Mouse (Mus musculus) liver, embryonic 14.5 days (tissue): ENCODE results near the gene Ankrd27.

Source experiments
- CTCF ChIP-seq: IDR thresholded peaks from 2 replicates; pipeline ENCODE4 v1.5.1; 2016; ENCODE audit warnings: antibody characterized with exemption, low read depth, control low read depth
- EP300 ChIP-seq: IDR thresholded peaks from 2 replicates; pipeline ENCODE4 v1.6.1; 2016; ENCODE audit warnings: antibody characterized with exemption, low read depth

DNA sequence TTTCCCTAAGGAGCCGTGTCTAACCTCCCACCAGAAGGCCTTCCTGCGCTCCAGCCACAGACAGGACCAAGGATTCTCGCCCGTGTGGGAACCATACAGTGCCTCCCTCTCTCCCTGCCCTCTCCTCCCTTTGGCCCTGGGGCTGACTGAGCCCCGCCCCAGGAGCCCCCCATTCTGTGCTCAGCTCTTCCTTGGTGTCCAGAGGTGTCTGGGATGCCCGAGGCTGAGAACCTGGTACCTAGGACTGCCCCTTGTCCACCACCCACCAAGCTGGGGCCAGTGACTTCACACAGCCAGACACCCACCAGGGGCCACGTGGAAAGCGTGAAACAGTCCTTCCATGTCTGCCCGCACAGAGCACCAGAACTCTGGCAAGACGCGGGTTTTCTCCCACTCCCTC is 23.0 kb upstream of the Ankrd27 start:
- no peak for TF ChIP-seq CTCF
- no peak for TF ChIP-seq EP300
